Mouse (Mus musculus): Measurements from ENCODE around the gene Adk.

Adk gene

DNA sequence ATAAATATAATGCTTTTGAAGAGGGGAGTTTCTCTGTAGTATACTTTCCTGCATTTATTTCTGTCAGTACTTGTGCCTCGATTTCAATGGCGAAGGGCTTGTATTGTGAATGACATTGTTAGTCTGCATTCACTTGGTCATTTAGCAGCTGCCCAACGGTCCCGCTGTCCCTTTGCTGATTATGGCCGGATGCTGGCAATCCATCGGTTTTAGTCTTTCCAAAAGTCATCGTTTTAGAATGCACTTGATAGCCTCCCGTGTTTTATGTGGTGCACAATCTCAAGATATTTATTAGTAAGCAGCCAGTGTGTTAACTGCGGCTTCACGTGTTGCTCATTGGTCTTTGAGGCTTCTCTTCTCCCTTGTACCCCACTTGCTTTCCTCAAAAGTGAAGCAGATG lies 113.3 kb downstream of the Adk start:
- DNase-seq (ENCODE audit: low spot score), result no peak

DNA sequence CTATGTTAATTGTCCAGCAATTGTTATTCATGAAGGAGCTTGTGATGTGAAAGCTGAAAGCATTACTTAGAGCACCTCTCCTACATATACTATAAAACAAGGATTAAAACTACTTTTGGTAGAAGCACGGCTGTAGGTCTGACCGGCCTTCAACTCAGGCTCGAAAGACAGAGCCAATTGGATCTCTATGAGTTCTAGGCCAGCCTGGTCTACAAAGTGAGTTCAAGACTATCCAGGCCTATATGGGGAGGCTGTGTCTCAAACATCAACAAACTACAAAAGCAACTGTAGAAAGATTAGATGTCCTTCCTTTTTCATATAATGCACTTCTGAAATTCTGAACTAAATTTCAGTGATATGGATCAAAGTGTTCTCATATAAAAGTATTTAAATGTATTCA lies 113.7 kb downstream of the Adk start:
- no peak for DNase-seq (ENCODE audit: low spot score)

DNA sequence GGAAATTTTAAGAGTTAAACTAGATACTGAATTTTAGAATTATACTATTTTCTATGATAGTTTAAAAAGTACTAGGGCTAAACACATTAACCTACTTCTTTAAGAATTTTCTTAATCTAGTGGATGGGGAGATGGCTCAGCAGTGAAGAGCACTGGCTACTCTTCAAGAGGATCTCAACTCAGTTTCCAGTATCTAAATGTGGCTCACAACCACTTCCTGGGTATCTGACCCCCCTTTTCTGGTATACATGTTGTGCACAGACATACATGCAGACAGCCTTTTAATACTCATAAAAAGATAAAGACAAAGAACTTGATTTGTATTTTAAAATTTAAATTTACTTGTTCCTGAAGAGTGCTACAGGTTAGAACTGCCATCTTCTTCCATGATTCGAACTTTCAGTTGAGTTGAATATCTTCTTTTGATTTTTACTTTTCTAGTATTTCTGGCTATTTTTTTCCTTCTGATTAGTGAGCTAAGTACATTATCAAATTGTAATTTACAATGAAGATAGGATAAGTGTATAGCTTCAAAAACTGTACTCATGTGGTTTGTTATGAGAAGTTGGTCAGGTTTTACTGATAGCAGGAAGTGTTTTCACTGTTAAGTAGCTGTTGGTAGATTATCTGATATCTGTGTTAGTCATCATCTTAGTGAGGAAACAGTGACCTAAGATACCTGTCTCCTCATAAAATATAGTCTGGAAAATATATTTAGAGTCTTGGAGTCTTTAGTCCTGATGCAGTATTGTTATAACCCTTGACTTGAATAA lies 121.8 kb downstream of the Adk start:
- no peak for DNase-seq (ENCODE audit: low spot score)

DNA sequence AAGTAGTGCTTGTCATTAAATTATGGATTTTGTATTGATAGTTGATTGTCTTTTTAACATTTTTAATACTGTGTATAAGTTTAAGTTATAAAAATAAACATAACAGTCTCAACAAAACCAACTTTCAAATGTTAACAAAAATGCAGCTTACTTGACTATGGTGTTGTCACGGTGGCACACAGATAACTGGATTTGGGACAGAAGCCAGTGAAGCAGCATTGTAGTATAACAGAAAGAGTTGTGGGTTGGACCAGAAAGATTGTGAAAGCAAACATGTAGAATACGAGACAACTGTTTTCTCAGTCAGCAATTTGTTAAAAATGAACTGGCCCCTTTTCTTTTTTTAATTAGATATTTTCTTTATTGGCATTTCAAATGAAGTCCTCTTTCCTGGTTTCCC lies 122.4 kb downstream of the Adk start:
- DNase-seq (ENCODE audit: low spot score), result no peak

DNA sequence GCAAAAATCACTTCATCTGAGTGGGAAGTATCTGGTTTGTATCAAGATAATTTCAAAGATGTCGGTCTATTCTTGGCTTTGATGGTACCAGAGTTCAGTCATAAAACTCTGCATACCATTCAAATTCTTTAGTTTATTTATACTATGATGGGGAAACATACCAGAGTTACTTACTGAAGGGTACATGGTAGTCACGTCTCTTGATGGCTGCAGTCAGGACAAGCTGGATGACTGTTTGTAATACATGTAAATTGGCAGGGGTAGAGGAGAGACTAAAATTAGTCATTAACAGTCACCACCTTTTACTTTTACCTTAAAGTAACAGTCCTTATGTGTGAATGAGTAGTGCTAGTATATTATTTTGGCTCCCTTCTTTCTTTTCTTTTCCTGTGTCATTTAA lies 125.4 kb downstream of the Adk start:
- DNase-seq (ENCODE audit: low spot score), result no peak

DNA sequence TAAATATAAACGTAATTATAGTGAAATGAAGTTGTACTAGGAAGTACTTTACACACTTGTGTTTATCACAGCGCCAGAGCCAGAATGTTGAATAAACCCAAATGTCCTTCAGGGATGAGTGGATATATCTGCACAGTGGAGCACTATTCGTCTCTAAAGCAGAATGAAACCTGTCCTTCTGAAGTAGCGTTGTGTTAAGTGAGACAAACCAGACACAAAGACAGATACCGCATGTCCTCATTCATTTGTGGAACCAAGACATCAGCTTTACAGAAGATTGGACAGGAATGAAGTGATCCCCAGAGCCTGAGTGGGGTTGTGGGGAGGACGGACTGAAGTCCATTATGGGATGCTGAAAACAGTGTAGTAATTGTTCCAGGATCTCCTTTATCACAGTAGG lies 126.0 kb downstream of the Adk start:
- DNase-seq (ENCODE audit: low spot score), result no peak

DNA sequence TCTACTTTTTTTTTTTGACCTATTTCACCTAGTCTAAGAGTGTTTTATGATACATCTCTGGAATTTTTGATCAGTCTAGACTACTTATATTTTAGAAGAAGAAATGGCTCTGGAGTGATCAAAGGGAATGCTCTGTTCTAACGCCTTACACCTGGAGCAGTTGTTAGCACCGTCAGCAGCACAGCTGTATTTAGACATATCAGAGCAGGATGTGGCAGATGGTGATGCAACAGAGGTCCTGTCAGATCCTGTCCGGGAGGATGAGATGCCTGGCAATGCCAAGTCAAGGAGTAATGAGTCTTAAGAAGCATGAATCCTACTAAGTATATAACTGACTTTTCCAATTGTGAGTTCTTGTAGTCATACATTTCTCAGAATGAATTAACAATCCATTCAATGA lies 128.7 kb downstream of the Adk start:
- no peak for DNase-seq (ENCODE audit: low spot score)

DNA sequence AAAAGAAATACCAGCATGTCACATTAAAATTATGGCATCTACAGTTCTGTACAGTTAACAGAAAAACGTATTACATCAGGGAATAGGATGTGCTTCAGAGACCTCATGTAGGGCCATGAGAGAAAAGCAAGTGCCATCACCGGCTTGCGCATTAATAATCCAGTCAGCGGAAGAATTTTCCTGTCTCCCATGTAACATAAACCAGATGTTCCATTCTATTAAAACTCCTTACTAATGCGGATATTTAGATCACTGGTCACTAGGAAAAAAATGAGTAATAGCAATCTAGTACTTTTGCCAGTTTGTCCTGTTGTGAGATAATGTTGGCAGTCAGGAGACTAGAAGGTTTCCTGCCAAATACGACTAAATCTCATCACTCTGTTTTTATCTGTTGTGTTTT lies 139.6 kb downstream of the Adk start:
- DNase-seq (ENCODE audit: low spot score), result no peak

DNA sequence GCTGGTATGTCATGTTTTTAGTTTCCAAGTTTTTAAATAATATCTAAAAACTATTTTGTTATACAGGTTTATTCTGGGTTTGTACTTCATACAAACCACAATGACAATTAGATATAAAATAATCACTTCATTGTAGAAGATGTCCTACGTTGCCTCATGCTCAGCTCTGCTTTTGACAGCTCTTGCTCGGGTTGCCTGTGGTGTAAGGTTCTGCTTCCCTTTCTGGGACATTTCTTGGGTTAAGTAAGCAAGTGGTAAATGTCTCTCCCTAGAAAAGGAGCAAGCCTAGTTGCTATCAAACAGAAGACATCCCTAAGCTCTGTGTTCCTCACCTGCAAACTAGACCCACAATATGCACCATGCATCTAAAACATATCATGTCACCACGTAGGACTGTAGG lies 140.4 kb downstream of the Adk start:
- no peak for DNase-seq (ENCODE audit: low spot score)

DNA sequence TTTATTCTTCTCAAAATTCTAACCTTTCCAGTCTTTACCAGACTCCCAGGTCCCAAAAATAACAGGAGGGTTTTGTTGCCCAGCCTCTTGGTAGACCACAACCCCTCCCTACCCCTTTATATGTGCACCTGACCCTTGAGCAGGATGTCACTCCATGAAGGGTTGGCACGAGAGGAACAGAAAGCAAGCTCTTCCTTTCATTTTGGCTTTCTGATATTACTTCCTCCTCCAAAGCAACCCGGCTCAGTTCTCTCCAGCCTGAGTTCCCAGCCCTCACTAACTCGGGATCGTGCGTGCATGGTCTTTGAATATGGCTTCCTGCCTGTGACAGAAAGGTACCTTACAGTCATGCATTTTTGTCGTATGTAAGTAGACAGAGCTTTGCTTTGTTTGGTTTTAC lies 142.0 kb downstream of the Adk start:
- no peak for DNase-seq (ENCODE audit: low spot score)

DNA sequence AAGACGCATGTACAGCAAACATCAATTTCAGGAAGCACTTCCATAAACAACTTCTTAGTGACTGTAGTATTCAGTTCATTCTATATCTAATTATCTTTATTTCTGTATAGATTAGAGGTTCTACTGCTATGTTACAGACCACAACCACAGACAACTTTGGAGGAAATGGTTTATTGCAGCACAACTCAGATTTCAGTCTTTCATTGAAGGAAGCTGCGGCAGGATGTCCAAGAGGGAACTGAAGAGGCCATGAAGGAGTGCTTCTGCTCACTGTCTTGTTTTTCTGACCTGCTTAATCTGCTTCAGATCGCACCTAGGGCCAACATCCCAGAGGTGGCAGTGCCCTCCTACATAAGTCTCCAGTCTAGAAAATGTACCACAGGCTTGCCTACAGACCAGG lies 148.5 kb downstream of the Adk start:
- DNase-seq (ENCODE audit: low spot score), result no peak

DNA sequence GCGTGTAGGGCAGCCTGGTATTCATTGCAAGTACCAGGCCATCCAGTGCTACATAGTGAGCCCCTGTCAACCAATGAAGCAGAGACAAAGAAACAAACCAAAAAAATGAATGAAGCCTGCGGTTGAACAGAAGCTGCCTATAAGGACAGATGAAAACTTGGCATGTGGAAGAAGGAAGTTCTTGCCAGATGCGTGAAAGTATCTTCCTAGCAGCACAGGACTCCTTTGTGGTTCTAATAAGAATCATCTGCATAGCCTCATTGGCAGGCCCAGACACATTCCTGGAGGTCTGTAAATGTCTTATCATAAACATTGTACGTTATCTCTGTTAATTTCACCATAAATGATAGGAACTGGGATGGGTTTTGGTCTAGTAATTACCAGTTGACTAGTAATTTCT lies 154.1 kb downstream of the Adk start:
- no peak for DNase-seq (ENCODE audit: low spot score)

DNA sequence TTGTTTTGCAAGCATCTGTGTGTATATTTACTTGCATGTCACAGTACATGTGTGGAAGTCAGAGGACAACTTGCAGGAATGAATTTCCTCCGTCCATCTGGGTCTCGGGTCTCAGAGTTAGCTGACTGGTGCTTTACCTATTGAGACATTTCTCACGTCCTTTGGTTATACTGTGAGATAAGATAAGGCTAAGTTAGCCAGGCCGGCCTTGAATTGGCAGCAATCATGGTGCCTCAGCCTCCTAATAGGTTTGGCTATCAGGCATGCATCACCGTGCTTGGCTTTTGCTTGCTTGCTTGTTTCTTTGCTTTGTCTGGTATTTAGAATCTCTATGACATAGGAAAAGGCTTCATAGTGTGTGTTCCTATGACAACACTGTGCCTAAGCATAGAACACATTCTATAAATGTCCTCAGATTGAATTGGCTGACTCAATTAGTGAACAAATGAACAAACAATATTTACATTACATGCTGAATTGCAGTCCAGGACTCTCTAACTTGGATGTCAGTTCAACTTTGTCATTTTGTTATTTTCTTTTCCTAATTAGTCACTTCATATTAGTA lies 169.3 kb downstream of the Adk start:
- DNase-seq (ENCODE audit: low spot score), result peak; percentile 35

DNA sequence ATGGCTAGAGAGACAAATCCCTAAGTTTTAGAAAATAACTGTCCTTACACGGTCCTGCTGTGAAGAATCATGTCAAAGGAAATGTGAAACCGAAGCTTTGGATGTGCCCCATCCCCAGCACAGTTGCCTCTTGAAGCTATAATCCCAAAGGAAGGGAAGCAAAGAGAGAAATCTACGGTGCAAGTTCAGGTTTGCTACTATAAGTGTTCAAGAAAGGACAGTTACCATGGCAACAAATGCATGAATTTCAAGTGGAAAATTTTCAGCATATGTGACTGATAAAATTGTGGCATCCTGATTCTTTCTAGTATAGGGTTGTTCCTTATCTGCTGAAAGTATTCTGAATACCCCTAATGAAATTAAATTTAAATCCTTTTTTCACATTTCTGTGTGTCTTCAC lies 169.8 kb downstream of the Adk start:
- peak; percentile 16 for DNase-seq (ENCODE audit: low spot score)

DNA sequence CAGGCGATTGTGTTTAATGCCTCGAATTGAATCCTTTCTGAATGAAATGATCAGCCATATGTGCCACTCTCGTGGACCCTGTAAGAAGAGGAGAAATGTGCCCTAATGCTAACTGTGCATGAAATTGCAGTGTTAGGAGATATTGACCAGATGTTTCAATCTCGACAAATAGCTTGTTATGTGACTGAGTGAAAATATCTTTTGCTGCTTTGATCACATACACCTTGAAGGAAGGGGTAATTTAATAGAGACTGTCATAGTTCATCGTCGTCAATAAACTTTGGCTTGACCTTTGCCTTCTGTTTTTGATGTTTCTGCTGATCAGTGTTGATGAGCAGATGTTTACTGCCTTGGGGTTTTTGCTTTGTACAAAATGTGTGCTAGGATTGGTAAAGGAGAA lies 171.1 kb downstream of the Adk start:
- DNase-seq (ENCODE audit: low spot score), result no peak

DNA sequence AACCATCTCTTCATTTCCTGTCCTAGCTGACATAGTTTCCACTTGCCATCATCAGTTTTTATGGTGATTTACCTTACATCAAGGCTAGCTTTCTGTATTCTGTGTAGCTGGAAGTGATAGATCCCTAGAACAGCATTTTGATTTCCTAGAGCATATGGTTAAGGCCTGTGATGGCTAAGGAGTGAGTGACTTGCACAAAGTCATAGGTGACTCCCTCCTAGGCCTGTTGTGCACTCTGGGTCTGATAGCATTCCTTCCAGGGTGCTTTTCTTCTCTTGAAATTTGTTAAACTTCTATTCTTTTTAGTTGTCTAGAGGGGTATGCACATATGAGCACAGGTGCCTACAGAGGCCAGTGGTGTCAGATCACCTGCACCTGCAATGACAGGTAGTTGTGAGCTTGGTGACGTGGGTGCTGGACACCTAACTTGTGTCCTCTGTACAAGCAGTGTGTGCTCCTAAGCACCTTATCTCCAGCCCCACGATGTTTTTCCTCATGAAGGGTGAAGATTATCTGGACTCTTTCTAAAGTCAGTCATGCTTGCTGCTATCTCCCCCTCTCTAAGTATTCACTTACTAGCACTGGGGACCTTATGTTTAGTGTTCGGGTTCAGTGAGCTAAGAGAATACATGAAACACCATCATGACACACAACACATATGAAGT lies 171.7 kb downstream of the Adk start:
- DNase-seq (ENCODE audit: low spot score), result no peak

DNA sequence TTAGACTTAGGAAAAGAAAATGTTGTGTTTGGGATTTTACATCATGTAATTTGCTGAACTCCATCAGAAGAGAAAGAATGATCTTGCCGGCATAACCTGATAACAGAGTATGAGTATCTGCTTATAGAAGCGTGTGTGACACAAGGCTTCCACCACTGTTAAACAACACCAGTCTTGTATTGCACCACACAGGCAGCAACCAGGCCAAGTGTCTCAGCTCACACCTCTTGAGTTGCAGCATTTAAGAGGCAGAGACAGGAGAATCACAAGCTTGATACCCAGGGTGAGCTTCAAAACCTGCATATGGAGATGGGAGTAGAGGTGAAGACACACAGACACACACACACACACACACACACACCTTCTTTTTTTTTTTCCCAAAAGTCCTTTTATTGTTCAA lies 184.7 kb downstream of the Adk start:
- DNase-seq (ENCODE audit: low spot score), result no peak

DNA sequence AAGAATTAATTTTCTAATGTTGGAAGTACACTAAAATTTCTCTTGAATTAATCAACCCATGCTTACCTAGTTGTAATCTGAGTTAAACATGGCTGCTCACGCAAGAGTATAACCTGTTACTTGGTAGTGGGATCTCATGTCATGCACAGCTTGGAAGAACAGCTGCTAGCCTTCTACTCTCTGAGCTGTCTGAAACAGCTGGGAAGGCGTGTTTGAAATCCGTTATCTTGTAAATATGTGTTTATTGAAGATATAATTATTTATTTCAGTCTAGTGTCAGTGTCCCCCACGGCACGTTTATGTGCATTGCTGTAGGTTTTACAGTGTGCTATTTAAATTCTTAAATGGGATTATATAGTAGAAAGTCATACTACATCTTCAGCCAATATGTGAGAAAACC lies 188.7 kb downstream of the Adk start:
- DNase-seq (ENCODE audit: low spot score), result no peak

DNA sequence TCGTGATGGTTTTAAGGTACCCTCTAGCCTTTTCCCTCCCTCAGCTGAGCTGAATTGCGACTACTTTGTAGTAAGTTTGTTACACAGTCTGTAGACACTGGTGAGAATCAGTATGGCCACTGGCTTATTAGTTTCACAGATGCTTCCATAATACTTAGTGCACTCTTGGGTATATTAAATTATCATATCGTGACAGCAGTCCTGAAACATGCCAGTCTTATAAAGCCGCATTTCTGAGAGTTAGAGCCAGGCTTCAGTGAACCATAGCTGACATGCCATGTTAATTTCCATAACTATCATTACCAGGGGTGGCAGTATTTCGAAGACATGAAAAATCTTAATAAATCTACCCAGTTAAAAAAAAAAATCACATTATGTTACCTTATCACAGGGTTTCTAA lies 199.0 kb downstream of the Adk start:
- DNase-seq (ENCODE audit: low spot score), result peak; percentile 51

DNA sequence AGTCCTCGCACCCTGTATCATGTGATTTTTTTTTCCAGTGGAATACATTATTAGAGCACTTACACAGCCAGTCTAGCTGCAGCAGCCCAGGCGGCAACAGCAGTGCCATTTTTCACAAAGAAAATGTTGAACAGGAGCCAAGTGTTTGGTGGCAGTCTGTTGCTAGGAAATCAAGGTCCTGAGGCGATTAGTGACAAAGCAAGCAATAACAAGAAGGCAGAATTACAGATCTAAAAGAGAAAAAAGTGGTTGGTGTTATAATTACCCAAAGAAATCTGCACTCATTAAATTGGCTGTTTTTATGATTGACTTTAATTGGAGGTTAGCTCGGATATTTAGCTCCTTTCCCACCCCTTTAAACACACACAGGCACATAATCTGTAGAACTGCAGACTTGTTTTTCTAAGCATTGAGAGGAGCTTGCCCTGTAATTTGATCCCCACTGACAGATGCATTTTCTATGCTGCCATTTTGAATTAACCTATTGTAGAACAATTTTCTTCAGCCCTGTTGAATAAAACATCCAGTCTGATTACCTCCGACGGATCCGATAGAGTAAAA lies 200.0 kb downstream of the Adk start:
- DNase-seq (ENCODE audit: low spot score), result peak; percentile 88

DNA sequence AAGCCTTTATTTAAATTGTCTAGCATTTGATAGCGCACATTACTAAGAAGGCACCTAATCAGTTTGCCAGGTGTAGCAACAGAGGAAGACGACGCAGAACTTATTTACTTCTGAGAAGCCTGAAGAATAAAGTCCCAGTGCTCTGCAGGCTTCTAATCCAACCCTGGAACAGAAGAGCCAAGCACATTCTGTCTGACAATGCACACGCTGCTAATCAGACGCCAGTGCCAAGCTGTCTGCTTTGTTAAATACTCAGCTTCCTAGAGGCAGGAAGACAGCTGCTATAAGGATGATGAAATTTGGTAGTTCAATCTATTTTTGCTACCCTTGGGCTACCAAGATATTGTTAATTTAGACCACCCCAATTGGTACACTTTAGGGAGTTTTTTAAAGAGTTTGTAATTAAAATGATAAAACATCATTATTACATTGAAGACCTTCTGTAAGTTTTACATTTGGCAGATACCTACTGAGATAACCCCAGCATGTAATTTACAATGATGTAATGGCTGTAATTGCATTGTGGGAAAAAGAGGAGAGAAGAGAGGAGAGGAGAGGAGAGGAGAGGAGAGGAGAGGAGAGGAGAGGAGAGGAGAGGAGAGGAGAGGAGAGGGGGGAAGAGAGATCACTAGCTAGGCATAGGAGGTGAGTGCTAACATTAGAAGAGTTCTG lies 201.1 kb downstream of the Adk start:
- peak; percentile 75 for DNase-seq (ENCODE audit: low spot score)

DNA sequence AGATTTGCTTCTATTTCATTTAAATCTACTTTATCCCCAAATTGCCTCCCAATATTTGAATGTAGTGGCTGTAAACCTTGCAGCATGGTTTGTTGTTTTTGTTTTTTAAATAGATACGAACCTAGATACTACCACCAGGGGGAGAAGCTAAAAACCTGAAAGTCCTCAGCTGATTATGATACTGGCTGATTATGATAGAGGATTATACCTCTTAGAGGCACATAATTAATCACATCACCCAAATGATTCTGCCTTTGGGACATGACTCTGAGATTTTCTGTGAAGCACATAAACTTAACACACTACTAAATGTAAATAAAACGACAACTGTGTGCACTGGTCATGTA lies 201.6 kb downstream of the Adk start:
- peak; percentile 69 for DNase-seq (ENCODE audit: low spot score)

DNA sequence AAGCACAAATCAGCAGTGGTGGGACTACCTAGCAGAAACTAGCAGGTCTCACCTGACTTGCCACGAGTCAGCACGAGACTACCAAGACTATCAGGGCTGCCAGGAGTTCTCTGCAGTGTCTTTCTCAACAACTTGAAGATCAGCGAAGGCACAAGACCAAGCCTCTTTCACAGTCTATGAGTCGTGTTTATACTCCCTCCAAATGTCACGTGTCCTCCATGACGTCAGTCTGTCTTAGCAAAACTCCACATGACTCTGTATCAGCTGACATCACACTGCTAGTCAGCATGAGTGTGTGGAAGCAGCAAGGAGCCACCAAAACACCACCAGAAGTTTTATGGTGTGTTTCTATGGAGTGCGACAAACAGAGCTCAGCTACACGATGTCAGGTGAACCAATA lies 215.9 kb downstream of the Adk start:
- no peak for DNase-seq (ENCODE audit: low spot score)

Measured in retina, embryonic 14.5 days (tissue).